Mouse (Mus musculus): ENCODE results near the gene St5. TPM values are rescaled to one million over a fixed set of nuclear protein-coding genes. Genes with fewer than 3 reads are reported as not detected.

Gene St5
- polyA plus RNA-seq, 1 experiment from 2014 or later: 53.3 TPM

- H3K9me3 ChIP-seq (ENCODE audit: control insufficient read depth, low read depth, low read length): no peaks in the 10 kb centered on the region
- no peaks in the 10 kb centered on the region for H3K27me3 ChIP-seq (ENCODE audit: control insufficient read depth, insufficient read depth, low read length)
- no peak overlapping the region for H3K9ac ChIP-seq (replicated peaks; ENCODE audit: low read depth, low read length)
- 0 out of 2 replicates have a peak, but pooled peaks cover 8% of the 10 kb centered on the region for H3K4me1 ChIP-seq (ENCODE audit: control insufficient read depth, insufficient read depth, low read length)
- no peak overlapping the region for H3K4me2 ChIP-seq (replicated peaks; ENCODE audit: low read depth, low read length)
- WGBS: 72% methylated on average over 5 of the region's 5 CpGs
- no peak for ATAC-seq (ENCODE audit: insufficient number of reproducible peaks, insufficient read depth, low FRiP score, low read depth)
- no peak overlapping the region for H3K4me3 ChIP-seq (ENCODE audit: low read depth, low read length)
- H3K36me3 ChIP-seq (ENCODE audit: control insufficient read depth, insufficient read depth, low read length): no peaks in the 10 kb centered on the region
- H3K27ac ChIP-seq (ENCODE audit: low read length): no peak overlapping the region
Observed at GRCm38 (mm10) chr7:109690961-109691360, 12.4 kb downstream of the St5 start.

GRCm38 (mm10) chr7:109690101-109690500 is 13.3 kb downstream of the St5 start:
- Histone ChIP-seq H3K9ac (replicated peaks; ENCODE audit: low read depth, low read length) (no peak overlapping the region), H3K4me2 (replicated peaks; ENCODE audit: low read depth, low read length) (no peak overlapping the region), H3K4me3 (ENCODE audit: low read depth, low read length) (no peak overlapping the region), H3K36me3 (ENCODE audit: control insufficient read depth, insufficient read depth, low read length) (no peaks in the 10 kb centered on the region), H3K4me1 (ENCODE audit: control insufficient read depth, insufficient read depth, low read length) (0 out of 2 replicates have a peak, but pooled peaks cover 9% of the 10 kb centered on the region), H3K27ac (ENCODE audit: low read length) (no peak overlapping the region), H3K9me3 (ENCODE audit: control insufficient read depth, low read depth, low read length) (no peaks in the 10 kb centered on the region), H3K27me3 (ENCODE audit: control insufficient read depth, insufficient read depth, low read length) (no peaks in the 10 kb centered on the region)
- WGBS: 92% methylated on average over 3 of the region's 3 CpGs
- no peak for ATAC-seq (ENCODE audit: insufficient number of reproducible peaks, insufficient read depth, low FRiP score, low read depth)

- Histone ChIP-seq H3K4me2 (replicated peaks; ENCODE audit: low read depth, low read length) (no peak overlapping the region), H3K27ac (ENCODE audit: low read length) (no peak overlapping the region; the same call in 1 of the 2 replicates), H3K9ac (replicated peaks; ENCODE audit: low read depth, low read length) (no peak overlapping the region), H3K4me1 (ENCODE audit: control insufficient read depth, insufficient read depth, low read length) (0 out of 2 replicates have a peak, but pooled peaks cover 9% of the 10 kb centered on the region), H3K4me3 (ENCODE audit: low read depth, low read length) (no peak overlapping the region), H3K9me3 (ENCODE audit: control insufficient read depth, low read depth, low read length) (no peaks in the 10 kb centered on the region), H3K36me3 (ENCODE audit: control insufficient read depth, insufficient read depth, low read length) (no peaks in the 10 kb centered on the region), H3K27me3 (ENCODE audit: control insufficient read depth, insufficient read depth, low read length) (no peaks in the 10 kb centered on the region)
- ATAC-seq (ENCODE audit: insufficient number of reproducible peaks, insufficient read depth, low FRiP score, low read depth): no peak; the same call in 1 of the 2 replicates
- 24% methylated on average over 9 of the region's 9 CpGs for WGBS
Observed at GRCm38 (mm10) chr7:109686585-109687128, 16.7 kb downstream of the St5 start.

GRCm38 (mm10) chr7:109680879-109681278 is 22.5 kb downstream of the St5 start:
- WGBS: 94% methylated on average over 1 of the region's 1 CpGs
- Histone ChIP-seq H3K9me3 (ENCODE audit: control insufficient read depth, low read depth, low read length) (no peaks in the 10 kb centered on the region), H3K27me3 (ENCODE audit: control insufficient read depth, insufficient read depth, low read length) (no peaks in the 10 kb centered on the region), H3K4me3 (ENCODE audit: low read depth, low read length) (no peak overlapping the region), H3K9ac (replicated peaks; ENCODE audit: low read depth, low read length) (no peak overlapping the region), H3K27ac (ENCODE audit: low read length) (no peak overlapping the region), H3K4me2 (replicated peaks; ENCODE audit: low read depth, low read length) (no peak overlapping the region), H3K36me3 (ENCODE audit: control insufficient read depth, insufficient read depth, low read length) (no peaks in the 10 kb centered on the region), H3K4me1 (ENCODE audit: control insufficient read depth, insufficient read depth, low read length) (peaks cover under 1% of the 10 kb centered on the region; the same call in 1 of the 2 replicates)
- no peak for ATAC-seq (ENCODE audit: insufficient number of reproducible peaks, insufficient read depth, low FRiP score, low read depth)

- 92% methylated on average over 2 of the region's 2 CpGs for WGBS
- H3K4me3 ChIP-seq (ENCODE audit: low read depth, low read length): no peak overlapping the region
- no peaks in the 10 kb centered on the region for H3K27me3 ChIP-seq (ENCODE audit: control insufficient read depth, insufficient read depth, low read length)
Observed at GRCm38 (mm10) chr7:109680284-109680683, 23.1 kb downstream of the St5 start.

GRCm38 (mm10) chr7:109674944-109675628 is 28.3 kb downstream of the St5 start:
- WGBS: 53% methylated on average over 4 of the region's 4 CpGs
- Histone ChIP-seq H3K27me3 (ENCODE audit: control insufficient read depth, insufficient read depth, low read length) (no peaks in the 10 kb centered on the region), H3K9ac (replicated peaks; ENCODE audit: low read depth, low read length) (no peak overlapping the region), H3K4me2 (replicated peaks; ENCODE audit: low read depth, low read length) (no peak overlapping the region), H3K4me3 (ENCODE audit: low read depth, low read length) (no peak overlapping the region), H3K4me1 (ENCODE audit: control insufficient read depth, insufficient read depth, low read length) (peaks cover 17% of the 10 kb centered on the region; the same call in 1 of the 2 replicates), H3K27ac (ENCODE audit: low read length) (peak overlapping the region; percentile 72; the same call in 1 of the 2 replicates), H3K36me3 (ENCODE audit: control insufficient read depth, insufficient read depth, low read length) (no peaks in the 10 kb centered on the region), H3K9me3 (ENCODE audit: control insufficient read depth, low read depth, low read length) (no peaks in the 10 kb centered on the region)
- no peak for ATAC-seq (ENCODE audit: insufficient number of reproducible peaks, insufficient read depth, low FRiP score, low read depth)

More at GRCm38 (mm10) chr7:109680284-109680683, 23.1 kb downstream of the St5 start:
- Histone ChIP-seq H3K9me3 (ENCODE audit: control insufficient read depth, low read depth, low read length) (no peaks in the 10 kb centered on the region), H3K4me2 (replicated peaks; ENCODE audit: low read depth, low read length) (no peak overlapping the region), H3K4me1 (ENCODE audit: control insufficient read depth, insufficient read depth, low read length) (peaks cover 2% of the 10 kb centered on the region; the same call in 1 of the 2 replicates), H3K9ac (replicated peaks; ENCODE audit: low read depth, low read length) (no peak overlapping the region), H3K27ac (ENCODE audit: low read length) (no peak overlapping the region), H3K36me3 (ENCODE audit: control insufficient read depth, insufficient read depth, low read length) (no peaks in the 10 kb centered on the region)
- no peak for ATAC-seq (ENCODE audit: insufficient number of reproducible peaks, insufficient read depth, low FRiP score, low read depth)

GRCm38 (mm10) chr7:109671581-109672471 is 31.6 kb downstream of the St5 start:
- WGBS: under 1% methylated on average over 34 of the region's 44 CpGs
- Histone ChIP-seq H3K9me3 (ENCODE audit: control insufficient read depth, low read depth, low read length) (no peaks in the 10 kb centered on the region), H3K27me3 (ENCODE audit: control insufficient read depth, insufficient read depth, low read length) (no peaks in the 10 kb centered on the region), H3K36me3 (ENCODE audit: control insufficient read depth, insufficient read depth, low read length) (no peaks in the 10 kb centered on the region), H3K4me3 (ENCODE audit: low read depth, low read length) (peak overlapping the region; percentile 67), H3K27ac (ENCODE audit: low read length) (peak overlapping the region; percentile 99), H3K4me2 (replicated peaks; ENCODE audit: low read depth, low read length) (peak overlapping the region; percentile 55), H3K9ac (replicated peaks; ENCODE audit: low read depth, low read length) (peak overlapping the region; percentile 83), H3K4me1 (ENCODE audit: control insufficient read depth, insufficient read depth, low read length) (peaks cover 24% of the 10 kb centered on the region; the same call in 1 of the 2 replicates)
- peak; percentile 92 for ATAC-seq (ENCODE audit: insufficient number of reproducible peaks, insufficient read depth, low FRiP score, low read depth)

All from stomach, embryonic 14.5 days (tissue).